Mouse (Mus musculus) megakaryocyte-erythroid progenitor cell, adult 5-6 weeks (primary cell): Measurements from ENCODE around the gene Ttll8. TPM values are rescaled to one million over a fixed set of nuclear protein-coding genes. Genes with fewer than 3 reads are reported as not detected.

Experiments
- ATAC-seq: replicated peaks from 2 replicates; pipeline ENCODE4 v1.8.0; 2016; ENCODE audit warnings: mild to moderate bottlenecking, inconsistent platforms; ENCODE audit not compliant: severe bottlenecking, poor library complexity, low FRiP score, low TSS enrichment
- total RNA-seq, 2 experiments: library from RNA; stranded (forward) in 1 of 2; stranded (reverse) in 1 of 2; fragments of 200-1000, 215-1000 nt in 1 of 2; fragments of >200 nt in 1 of 2; fragmentation: Nextera tagmentation in 1 of 2; gene quantifications; 2 replicates each; pipeline ENCODE4 v1.2.3; 2014 to 2017

Ttll8 gene
- total RNA-seq, 2 experiments from 2014 or later = not detected

DNA sequence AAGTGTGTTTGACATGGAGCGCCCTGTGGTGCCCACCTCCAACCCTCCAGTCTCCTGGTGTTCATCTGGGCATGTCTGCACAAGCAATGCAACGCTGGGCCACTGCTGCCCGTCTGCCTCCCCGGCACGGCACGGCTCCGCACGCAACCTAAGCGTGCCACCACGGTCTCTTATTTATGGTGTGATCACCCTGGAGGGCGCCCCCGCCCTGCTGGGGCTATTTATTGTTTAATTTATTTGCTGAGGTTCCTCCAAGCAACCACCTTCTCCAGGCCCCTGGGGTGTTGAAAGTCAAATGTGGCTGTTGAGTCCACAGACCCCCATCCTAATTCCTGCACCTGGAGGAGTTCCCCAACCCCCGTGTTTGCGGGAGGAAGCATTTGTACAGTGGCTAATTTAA, 89.2 kb downstream of the Ttll8 start:
- ATAC-seq = no peak

DNA sequence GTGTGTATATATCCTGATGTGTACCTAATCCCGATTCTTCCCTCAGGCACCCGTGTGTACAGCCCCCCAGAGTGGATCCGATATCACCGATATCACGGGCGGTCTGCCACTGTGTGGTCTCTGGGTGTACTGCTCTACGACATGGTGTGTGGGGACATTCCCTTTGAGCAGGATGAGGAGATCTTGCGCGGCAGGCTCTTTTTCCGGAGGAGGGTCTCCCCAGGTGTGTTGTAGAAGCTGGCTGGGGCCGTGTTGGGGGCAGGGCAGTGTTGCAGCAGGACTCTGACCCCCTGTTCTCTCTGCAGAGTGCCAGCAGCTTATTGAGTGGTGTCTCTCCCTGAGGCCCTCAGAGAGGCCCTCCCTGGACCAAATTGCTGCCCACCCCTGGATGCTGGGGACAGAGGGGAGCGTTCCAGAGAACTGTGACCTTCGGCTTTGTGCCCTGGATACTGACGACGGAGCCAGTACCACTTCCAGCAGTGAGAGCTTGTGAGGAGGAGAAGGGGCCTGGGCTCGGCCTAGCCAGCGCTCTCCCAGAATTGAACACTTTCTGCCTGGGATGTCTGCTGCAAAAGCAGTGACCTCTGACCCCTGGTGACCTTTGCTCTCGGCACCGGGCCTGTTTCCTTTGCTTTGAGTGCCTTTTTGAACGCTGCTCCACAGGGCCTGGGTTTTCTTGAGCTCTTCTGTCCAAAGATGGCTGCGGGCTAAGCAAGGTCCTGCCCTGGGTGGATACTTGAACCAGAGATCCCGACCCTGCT, 89.8 kb downstream of the Ttll8 start:
- ATAC-seq = 0 out of 2 replicates have a peak, but pooled peaks have one; percentile 1

DNA sequence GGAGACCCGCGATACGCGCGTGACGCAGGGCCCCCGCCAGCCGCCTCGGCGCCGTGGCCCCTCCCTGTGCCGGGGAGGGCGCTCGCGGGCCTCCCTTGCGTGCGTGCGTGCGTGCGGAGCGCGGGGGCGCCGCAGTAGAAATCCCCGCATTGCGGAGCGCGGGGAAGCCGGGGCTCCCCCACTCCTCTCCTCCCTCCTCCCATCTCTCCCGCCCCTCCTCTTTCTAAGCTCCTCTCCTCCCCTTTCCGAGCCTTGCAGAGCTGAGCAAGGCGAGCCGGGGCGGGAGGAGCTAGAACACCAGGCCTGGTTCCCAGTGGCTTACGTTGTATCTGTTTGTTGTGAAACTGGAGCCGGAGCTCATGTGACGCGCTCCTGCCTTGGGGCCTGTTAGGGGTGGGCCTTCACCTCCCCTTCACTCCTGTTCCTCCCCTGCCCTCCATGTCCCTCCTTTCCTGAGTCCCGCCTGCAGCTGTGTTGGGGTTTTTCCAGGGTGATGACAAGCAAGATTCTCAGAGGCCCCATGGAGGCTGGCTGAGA, 90.5 kb downstream of the Ttll8 start:
- ATAC-seq = peak; percentile 69

DNA sequence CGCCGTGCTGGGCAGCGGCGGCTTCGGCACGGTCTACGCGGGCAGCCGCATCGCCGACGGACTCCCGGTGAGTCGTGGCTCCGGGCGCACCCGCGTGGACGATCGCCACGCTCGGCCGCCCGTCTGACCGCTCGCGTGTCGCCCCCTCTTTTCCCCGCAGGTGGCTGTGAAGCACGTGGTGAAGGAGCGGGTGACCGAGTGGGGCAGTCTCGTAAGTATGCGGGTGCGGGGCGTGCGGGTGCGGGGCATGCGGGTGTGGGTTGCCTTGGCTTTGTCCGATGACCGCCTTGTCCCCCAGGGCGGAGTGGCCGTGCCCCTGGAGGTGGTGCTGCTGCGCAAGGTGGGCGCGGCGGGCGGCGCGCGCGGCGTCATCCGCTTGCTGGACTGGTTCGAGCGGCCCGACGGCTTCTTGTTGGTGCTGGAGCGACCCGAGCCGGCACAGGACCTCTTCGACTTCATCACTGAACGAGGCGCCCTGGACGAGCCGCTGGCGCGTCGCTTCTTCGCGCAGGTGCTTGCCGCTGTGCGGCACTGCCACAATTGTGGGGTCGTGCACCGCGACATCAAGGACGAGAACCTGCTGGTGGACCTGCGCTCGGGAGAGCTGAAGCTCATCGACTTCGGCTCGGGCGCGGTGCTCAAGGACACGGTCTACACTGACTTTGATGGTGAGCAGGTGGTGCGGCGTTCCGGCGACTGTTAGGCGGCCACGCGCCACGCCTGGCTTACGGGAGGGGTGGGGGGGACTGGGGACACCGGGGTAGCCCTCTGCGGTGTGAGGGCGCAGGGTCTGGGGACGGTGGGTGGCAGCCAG, 91.1 kb downstream of the Ttll8 start:
- no peak for ATAC-seq

DNA sequence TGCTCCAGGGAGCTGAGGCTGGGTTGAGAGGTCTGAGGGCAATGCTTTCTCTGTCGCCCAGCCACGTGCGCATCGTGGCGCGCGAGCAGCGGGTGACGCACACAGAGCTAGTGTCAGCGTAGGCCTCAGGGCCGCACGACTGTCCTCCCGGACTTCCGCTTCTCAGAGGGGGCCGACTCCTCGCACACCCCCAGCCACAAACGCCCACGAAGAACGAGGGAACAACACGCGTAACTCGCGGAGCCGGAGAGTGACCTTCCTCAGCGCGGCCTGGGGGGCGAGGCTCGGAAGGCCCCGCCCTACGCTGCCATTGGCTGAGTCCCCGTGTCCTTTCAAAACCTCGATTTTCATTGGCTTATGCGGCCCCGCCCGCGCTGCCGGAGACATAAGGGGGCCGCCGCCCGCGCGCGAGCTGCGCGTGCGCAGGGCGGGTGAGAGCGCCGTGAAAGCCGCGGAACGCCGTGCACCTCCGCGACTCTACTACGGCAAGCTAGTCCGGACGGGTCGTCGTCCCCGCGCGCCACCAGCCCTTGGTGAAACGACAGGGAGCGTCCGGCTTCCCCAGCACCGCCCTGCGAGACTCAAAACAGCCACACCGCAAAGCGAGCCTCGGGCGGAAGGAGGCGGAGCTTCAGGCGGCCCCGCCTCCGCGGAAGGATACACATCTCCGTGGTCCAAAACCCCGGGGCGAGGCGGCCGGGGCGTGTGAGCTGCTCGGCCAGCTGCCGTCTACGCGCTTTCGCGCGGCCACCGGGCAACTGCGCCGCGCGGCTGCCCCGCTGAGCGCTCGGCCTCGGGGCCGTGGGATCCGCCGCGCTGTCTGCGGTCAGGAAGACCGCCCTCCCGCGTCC, 92.2 kb downstream of the Ttll8 start, which contains the start of gene Pim3:
Pim3 (plus strand) TSS at position 415 of the 851 bp plus-strand sequence.
- peak; percentile 85 for ATAC-seq

DNA sequence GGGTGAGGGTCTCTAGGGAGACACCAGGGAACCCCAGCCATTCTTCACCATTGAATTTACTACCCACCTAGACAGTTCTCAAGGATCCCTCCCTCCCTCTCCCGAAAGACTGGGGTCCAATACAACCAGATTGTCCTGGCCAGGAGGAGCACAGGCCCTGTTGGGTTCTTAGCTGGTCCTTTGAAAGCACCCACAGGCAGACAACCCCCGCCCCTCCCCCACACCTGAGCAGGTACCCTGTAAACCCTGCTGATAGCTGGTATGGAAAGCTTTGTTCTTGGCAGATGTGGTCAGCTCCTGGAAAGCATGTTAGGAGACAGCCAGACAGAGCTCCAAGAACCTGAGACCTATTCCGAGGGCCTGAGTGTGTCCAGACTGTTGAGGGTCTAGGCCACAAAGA, 93.4 kb downstream of the Ttll8 start:
- no peak for ATAC-seq

DNA sequence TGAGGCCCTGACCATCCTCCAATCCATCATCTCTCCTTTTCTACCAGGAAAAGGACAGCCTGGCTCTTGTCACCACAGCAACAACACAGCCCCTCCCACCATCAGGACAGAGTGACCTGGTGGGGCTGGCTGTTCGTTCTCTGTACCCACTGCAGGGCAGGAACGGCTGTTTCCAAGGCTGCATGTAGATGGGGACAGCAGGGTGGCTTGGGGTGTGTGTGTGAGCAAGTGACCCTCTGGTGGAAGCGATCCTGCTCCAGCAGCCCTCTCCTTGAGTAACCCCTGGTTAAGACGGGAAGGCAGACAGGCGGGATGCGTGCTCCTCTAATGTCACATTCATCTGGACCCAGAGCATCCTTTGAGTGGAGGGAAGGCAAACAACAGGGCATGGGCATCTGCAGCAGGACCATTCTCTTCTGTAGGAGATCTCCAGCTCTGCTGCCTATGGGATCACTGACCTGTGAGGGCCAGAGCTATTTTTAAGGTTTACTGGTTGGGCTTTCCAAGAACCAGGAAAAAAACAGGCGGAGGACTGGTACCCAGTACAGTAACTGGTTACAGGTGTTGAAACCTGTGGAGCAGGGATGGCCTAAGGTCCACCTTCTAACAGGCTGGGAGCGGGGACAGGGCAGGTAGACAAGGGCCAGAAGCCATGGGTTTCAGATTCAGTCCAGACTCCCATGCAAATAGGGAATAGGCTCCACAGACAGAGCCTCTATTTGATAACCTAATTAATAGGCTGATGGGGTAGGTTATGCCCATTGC, 94.8 kb downstream of the Ttll8 start:
- no peak for ATAC-seq

DNA sequence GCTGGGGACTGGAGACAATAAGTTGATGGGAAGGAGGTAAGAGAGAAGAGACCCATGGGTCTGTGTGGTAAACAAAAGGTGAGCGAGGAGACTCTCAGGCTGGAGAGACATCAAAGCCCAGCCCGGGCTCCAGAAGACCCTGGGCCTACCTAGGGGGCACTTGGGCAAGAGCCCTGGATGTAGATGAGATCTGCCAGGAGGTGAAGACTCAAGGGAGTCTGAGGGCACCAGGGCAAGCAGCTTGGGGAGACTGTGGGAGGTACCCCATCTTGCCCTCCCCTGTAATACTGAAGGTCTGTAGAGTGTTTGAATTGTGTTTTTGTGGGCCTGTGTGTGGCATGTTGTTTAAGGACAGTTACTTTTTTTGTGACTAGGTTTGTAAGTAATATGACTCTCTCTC, 95.5 kb downstream of the Ttll8 start:
- no peak for ATAC-seq

DNA sequence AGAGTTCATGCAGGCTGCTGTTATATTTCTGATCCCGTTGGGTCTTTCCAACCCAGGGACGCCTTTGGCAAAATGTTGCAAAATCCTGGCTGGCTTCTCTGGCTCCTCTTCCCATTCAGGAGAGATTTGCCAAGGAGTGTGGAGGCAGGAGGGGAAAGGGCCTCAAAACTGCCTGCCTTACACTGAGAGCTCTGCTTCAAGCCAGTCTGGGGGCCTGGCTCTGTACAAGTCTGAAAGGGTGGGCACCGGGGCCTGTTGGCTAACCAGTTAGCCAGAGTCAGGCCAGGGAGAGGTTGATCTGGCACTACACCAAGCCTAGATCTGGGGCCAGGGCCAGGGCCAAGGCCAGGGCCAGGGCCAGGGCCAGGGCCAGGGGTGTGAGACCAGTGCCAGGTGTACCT, 96.1 kb downstream of the Ttll8 start:
- ATAC-seq = no peak

DNA sequence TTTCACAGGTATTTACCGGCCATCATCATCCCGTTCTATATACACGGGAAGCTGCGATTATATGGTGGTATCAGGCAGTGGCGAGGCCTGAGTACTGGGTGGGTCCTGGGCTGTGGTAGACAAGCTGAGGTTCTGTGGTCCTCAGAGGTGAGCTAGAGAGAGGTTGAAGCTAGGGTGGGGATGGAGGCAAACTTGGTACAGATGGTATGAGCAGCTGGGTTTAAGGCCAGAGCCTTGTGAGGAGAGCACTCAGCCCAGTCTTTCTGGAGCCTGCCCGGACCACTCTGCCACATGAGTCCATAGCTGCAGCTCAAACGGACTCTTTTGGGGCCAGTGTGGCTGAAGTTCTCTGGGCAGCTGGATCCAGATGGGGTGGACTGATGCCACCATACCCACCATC, 96.9 kb downstream of the Ttll8 start:
- no peak for ATAC-seq

DNA sequence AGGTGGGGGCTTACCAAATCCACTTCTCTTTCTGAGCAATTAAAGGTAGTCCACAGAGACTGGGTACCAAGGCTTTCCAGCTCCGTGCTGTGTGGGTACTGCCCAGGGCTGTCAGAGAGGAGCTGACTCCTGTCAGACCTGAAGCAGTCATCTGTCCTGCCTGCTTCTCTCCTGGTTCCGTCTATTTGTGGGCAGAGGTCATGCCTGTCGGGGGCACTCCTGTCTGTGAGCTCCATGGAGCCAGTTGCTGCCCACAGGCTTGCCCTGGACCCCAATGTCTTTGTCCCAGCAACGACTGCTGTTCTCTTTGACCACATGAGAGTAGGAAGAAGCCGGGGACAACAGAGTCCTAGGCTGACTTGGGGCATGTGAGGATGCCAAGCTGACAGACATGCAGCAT, 97.6 kb downstream of the Ttll8 start:
- ATAC-seq = no peak

DNA sequence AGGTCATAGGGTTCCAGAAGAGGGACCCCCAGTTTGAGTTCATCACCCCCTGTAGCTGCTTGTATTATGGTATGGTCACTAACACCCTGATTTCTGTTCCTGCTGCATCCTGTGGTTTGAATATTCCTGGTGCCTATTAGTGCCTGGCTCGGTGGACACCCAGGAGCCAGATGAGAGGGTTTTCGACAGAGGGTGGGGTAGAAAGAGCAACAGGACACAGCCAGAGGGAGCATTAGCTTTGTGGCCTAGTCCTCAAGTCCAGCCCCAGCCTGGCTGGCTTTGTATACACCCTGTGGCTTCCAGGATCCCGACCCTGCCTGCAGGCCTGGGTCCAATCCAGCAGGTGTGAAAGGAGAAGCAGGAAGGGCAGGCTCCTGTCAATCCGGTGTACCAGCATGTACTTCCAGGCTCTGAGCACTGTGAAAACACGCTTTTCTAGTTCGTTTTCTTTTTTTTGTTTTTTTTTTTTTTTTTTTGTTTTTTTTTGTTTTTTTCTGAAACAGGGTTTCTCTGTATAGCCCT, 98.3 kb downstream of the Ttll8 start:
- no peak for ATAC-seq

DNA sequence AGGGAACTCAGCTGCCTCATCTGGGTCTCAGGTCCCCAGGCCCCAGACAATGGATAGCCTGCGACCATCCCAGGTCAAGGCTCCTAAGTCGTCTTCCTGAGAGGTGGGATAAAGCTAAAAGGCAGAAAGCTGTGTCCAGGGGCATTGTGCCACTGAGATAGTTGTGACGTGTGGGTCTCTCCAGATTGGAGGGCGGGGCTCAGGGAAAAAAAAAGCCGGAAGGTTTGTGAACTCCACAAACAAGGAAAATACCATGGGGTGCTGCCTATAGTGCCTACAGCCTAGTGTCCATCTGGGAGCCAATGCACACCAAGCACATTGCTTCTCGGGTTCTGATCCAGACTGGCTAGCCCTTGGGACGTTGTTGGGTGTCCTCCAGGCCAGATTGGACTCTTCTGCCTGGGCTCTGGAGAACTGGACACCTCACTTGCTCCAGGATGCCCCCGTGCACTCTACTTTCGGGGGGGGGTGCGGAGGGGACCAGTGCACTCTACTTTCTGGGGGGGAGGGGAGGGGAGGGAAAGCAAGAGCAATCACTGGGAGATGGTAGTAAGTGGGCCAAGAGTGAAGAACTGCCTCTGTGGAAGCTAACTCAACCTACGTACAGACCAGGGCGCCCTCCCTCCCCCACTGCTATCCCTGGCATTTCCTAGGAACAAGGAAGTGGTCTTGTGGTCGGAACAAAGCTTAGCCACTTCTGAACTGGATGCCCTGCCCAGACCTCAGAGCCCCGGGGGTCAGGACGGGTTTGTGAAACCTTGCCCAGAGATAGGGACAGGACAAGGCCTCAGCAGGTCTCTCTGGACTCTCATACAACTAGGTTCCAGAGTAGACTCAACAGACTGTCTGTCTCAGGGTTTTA, 99.0 kb downstream of the Ttll8 start:
- ATAC-seq = no peak

DNA sequence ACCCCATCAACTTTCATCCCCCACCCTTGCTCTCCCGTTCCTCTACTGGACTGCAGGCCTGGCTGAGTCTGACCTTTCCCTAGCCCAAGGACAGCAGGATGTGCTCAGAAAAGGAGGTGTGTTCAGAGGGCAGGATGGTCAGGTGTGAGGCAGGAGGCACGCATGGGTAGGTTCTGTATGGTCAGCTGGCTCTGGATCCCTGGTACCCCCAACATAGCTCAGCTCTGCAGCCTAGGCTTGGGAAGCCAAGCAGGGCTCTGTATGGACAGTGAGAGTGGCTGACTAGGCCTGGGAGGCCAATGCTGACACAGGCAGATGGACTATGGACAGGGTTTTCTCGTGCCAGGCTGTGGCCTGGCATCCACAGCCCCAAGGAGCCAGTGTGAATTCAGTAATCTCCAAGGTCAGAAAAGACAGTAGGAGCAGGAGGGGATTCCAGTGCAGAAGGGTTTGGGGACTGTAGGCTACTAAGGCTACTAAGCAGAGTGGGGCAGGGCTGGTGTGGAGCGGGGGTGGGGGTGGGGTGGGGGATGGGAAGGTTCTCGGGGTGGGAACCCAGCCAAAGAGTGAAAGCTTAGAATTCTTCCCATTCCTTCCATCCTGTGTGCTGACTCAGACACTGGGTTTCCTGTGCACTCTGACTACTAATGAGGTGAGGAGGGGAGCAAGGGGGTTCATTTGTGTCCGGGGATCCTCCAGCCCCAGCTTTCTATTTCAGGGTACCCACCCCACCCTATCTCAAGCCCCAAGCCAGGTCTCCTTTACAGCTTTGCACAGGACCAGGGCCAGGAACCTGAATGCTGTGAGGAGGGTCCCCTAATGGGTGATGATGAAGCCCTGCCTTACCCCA, 99.9 kb downstream of the Ttll8 start:
- ATAC-seq = no peak

DNA sequence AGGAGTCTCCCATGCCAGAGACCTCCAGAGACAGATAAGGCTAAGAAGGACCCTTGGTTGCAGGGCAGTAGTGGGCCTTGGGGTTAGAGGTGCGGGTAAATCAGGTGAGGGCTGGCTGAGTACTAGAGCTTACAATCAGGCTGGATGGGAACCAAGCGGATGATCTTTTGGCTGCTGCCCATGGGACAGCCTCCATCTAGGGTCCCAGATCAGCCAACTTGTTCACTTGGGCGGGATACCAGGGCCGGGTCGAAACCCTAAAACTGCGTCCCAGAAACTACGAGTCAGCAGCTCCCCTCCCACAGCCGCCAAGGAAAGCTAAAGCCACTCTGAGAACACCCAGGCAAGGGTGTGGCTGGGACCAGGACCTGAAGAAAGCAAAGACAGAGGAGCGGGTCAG, 101.1 kb downstream of the Ttll8 start:
- ATAC-seq = no peak

DNA sequence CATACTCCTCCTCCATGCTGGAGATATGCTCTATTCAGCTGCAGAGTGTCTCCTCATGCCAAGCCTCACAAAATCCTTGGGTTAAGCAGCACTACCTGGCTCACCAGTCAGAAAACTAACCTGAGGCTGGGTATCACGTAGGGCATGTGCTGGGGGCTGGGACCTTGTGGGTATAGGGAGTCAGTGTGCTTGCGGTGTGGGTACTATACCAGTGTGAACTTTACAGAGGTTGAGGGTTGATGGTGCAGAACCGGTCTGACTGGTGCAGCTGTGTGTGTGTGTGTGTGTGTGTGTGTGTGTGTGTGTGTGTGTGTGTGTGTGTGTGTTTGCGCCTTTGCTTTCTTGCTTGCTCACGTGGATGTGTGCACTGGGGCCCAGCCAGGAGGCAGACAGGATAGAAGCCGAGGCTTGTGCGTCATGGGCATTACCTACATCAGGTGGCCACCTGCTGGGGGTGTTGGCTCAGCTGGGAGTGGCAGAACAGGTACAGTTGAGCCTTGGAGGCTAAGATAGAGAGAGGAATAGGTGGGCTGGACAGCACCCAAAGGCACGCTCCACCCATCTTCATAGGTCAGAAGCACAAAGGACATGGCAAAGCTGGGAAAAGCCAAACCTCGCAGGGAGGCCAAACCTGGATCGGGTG, 102.6 kb downstream of the Ttll8 start:
- no peak for ATAC-seq

DNA sequence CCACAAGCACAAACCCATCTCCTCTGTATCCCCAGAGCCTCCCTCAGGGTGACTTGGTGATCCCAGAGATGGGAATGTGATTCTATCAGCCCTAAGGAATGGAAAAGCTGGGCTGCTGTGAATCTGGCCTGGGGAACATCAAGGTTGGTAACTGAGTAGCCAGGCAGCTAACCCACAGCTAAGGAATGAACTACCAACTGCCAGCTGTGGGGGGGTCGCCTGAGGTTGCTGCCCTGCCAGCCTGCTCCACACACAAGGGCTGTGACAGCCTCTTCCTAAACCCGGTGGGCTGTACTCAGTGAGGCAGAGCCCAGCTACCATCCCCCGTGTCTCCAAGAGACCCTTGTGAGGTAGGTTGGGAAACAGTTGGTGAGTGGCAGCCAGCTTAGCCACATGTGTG, 103.1 kb downstream of the Ttll8 start:
- ATAC-seq = no peak
